Comparison of ENCODE assay signal across 8 mouse cellular contexts in genomic region chr12:116077074-116077854, GRCm38 (mm10). TPM values are rescaled to one million over a fixed set of nuclear protein-coding genes. Genes with fewer than 3 reads are reported as not detected.
DNase-seq lines count a peak whose midpoint lies in the region; ATAC-seq and TF ChIP-seq lines count a peak whose summit lies in the region.

Gene Vipr2, plus strand, starts transcription at chr12:116077726.

- no peaks in the 10 kb centered on the region for H3K36me3 ChIP-seq in C2C12 (ENCODE audit: control insufficient read depth, insufficient read depth)
- no peaks in the 10 kb centered on the region for H3K36me3 ChIP-seq in kidney, adult 2 months (ENCODE audit: control insufficient read depth, insufficient read depth, low read length)

- peak within 1 kb of the TSS; percentile 45 for H3ac ChIP-seq in C2C12 (ENCODE audit: control insufficient read depth, insufficient read length, low read depth)

- H3K4me1 ChIP-seq in cortical plate, adult 2 months (ENCODE audit: control insufficient read depth, insufficient read depth, low read length) = no peaks in the 10 kb centered on the region
- H3K4me1 ChIP-seq in kidney, adult 2 months (ENCODE audit: control insufficient read depth, insufficient read depth, low read length) = no peaks in the 10 kb centered on the region

- peak; percentile 63 for ATAC-seq in activated CD4-positive, CD25-positive, alpha-beta regulatory T cell, adult 4 months

- H3K79me3 ChIP-seq in C2C12 (ENCODE audit: low read depth) = no peaks in the 10 kb centered on the region

- peak; percentile 69 to 71 for DNase-seq in heart, adult 18-20 months
- DNase-seq in kidney, adult 2 months = peak; percentile 8
- DNase-seq in lung, postnatal 10 days = peak; percentile 79
- peak; percentile 33 for DNase-seq in ovary, postnatal 10 days (ENCODE audit: low spot score)
- no peak for DNase-seq in natural killer cell, adult 2 months (ENCODE audit: low spot score in 2 of 2)

- no peaks in the 10 kb centered on the region for H3K79me2 ChIP-seq in C2C12 (ENCODE audit: control insufficient read depth, insufficient read depth)

- peaks cover 11% of the 10 kb centered on the region for H3K27me3 ChIP-seq in C2C12 (ENCODE audit: control insufficient read depth, insufficient read depth, insufficient read length)
- H3K27me3 ChIP-seq in kidney, adult 2 months (replicated peaks; ENCODE audit: control insufficient read depth, insufficient read depth, low read length) = peaks cover 3% of the 10 kb centered on the region

- no peak for TF ChIP-seq POLR2A in cortical plate, adult 2 months (IDR thresholded peaks at IDR 0.05; ENCODE audit: extremely low read depth, insufficient read depth, low read length)
- TF ChIP-seq POLR2A in kidney, adult 2 months (IDR thresholded peaks at IDR 0.05; ENCODE audit: low read depth, low read length) = no peak

- no peak within 1 kb of the TSS for H3K4me3 ChIP-seq in C2C12 (ENCODE audit: insufficient read depth, poor library complexity, severe bottlenecking)
- peak within 1 kb of the TSS; percentile 37 for H3K4me3 ChIP-seq in cortical plate, adult 2 months (ENCODE audit: insufficient read depth, low read length)
- H3K4me3 ChIP-seq in kidney, adult 2 months (ENCODE audit: insufficient read depth, low read depth, low read length) = peak within 1 kb of the TSS; percentile 51

- no peak for TF ChIP-seq CTCF in C2C12 (IDR thresholded peaks at IDR 0.05; ENCODE audit: control insufficient read depth, insufficient read depth, insufficient read length)
- no peak for TF ChIP-seq CTCF in cortical plate, adult 2 months (IDR thresholded peaks at IDR 0.05; ENCODE audit: extremely low read depth, insufficient read depth, low read length)
- TF ChIP-seq CTCF in kidney, adult 2 months (conservative IDR thresholded peaks at IDR 0.05; ENCODE audit: insufficient read depth, insufficient read length, low read depth, low read length) = no peak

- no peak within 1 kb of the TSS for H3K27ac ChIP-seq in cortical plate, adult 2 months (ENCODE audit: insufficient read depth, low read length)
- no peak within 1 kb of the TSS for H3K27ac ChIP-seq in kidney, adult 2 months (ENCODE audit: insufficient read depth, low read depth, low read length)

- WGBS in kidney, adult 2 months = 6% methylated on average over 33 of the region's 33 CpGs

TF ChIP-seq in C2C12, 6 proteins besides CTCF, POLR2A, EP300 and RAD21:
- TF ChIP-seq MYOD1 (IDR thresholded peaks at IDR 0.05; ENCODE audit: control insufficient read depth, insufficient read length, low read depth) (no peak), MAX (IDR thresholded peaks at IDR 0.05) (no peak), FOSL1 (IDR thresholded peaks at IDR 0.05; ENCODE audit: insufficient read depth, low read length, poor library complexity, severe bottlenecking) (no peak), CEBPB (IDR thresholded peaks at IDR 0.05; ENCODE audit: low read depth) (no peak), MYOG (IDR thresholded peaks at IDR 0.05; ENCODE audit: control insufficient read depth, extremely low read depth, insufficient read length) (no peak), USF1 (IDR thresholded peaks at IDR 0.05; ENCODE audit: low read depth) (no peak)

RNA-seq across cellular contexts. Expression of gene Vipr2, which starts in this region (rescaled TPM):
- polyA plus RNA-seq in C2C12 (2012; fragmentation: generic; extraction: Trizol) = 0.11 TPM
- under 1 TPM; 0.50 to 0.99 TPM for polyA plus RNA-seq in activated CD4-positive, CD25-positive, alpha-beta regulatory T cell, adult 4 months (2017; shearing (Covaris generic))
- polyA plus RNA-seq in cortical plate, adult 2 months (2012; rRNA removed) = 0.36 and 0.52 TPM in 2 replicates
- 1 to 10 TPM in 1 of 2 experiments, under 1 TPM in 1; 0.92 to 1.3 TPM for total RNA-seq in heart, adult 18-20 months (2021)
- 0.43 and 0.52 TPM in 2 replicates for polyA plus RNA-seq in kidney, adult 2 months (2012; rRNA removed)

Comparison
In these comparisons a context has a peak if more than half of its experiments do, and no peak if none do; other contexts are left out.
1. Peak in ATAC-seq in activated CD4-positive, CD25-positive, alpha-beta regulatory T cell, adult 4 months; RNA of the gene not detected or under 1 TPM.
2. Peak in DNase-seq and H3K4me3 ChIP-seq in kidney, adult 2 months; RNA of the gene not detected or under 1 TPM.
3. DNase-seq: peak in heart, adult 18-20 months (2 of 2), lung, postnatal 10 days (single experiment) and ovary, postnatal 10 days (single experiment); none in natural killer cell, adult 2 months (0 of 2).